Mouse (Mus musculus): Measurements from ENCODE around the gene Abhd12. TPM values are rescaled to one million over a fixed set of nuclear protein-coding genes. Genes with fewer than 3 reads are reported as not detected.

Abhd12 gene
- polyA plus RNA-seq, 1 experiment from 2014 or later = 60.1 TPM

DNA sequence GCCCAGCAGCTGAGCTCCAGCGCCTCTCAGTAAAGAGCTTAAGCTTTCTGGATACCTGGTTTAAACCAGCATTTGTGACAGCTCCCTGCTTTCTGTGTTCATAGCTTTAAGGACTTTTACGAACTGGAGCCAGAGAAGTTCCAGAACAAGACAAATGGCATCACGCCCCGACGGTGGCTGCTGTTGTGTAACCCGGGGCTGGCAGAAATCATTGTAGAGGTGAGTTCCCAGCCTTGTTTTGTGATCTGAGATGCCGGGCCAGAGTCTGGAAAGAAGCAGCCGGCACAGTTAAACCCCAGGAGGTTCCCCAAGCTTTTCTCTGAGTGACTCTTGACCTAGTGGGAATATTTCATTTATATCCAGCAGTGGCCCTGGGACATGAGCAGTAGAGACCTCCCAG lies 85.8 kb downstream of the Abhd12 start:
- H3K4me1 ChIP-seq = no peaks in the 10 kb centered on the region
- H3K4me3 ChIP-seq (replicated peaks) = no peak overlapping the region
- no peak overlapping the region for H3K27ac ChIP-seq
- WGBS = 93% methylated on average over 8 of the region's 8 CpGs
- ATAC-seq (ENCODE audit: low FRiP score) = no peak
- H3K9me3 ChIP-seq = no peaks in the 10 kb centered on the region
- no peaks in the 10 kb centered on the region for H3K27me3 ChIP-seq
- no peak overlapping the region for H3K9ac ChIP-seq
- no peak overlapping the region for H3K4me2 ChIP-seq
- H3K36me3 ChIP-seq (replicated peaks) = peaks cover 87% of the 10 kb centered on the region

DNA sequence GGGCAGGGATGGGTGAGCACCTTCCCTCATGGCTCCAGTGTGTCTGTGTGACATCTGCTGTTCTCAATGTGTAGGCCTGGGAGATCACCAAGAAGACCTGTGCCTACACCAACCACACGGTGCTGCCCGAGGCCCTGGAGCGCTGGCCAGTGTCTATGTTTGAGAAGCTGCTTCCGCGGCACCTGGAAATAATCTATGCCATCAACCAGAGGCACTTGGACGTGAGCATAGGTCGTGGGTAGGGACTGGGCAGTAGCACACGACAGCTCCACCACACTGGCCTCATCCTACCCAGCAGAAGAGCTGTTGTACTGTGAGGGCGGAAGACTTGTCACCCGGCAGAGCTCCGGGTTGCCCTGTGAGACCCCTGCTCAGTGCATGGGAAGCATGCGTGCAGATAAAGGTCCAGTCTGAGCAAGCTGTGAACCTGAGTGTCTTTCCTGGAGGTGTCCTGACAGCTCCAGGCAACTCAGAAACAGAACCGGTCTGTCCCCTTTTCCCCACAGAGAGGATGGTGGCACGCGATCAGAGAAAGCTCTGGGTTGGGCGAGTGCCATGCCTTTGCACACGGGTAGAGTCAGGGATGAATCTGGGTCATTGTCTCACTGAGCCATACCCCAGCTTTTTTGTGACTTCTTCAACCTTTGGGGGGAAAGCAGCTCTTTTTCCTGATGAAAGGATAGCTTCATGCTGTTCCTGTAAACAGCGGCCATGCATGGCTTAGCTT lies 87.7 kb downstream of the Abhd12 start:
- H3K4me2 ChIP-seq = no peak overlapping the region
- H3K4me1 ChIP-seq = no peaks in the 10 kb centered on the region
- no peak overlapping the region for H3K9ac ChIP-seq
- H3K9me3 ChIP-seq = no peaks in the 10 kb centered on the region
- no peak overlapping the region for H3K27ac ChIP-seq
- no peaks in the 10 kb centered on the region for H3K27me3 ChIP-seq
- no peak overlapping the region for H3K4me3 ChIP-seq (replicated peaks)
- no peak for ATAC-seq (ENCODE audit: low FRiP score)
- 94% methylated on average over 18 of the region's 18 CpGs for WGBS
- H3K36me3 ChIP-seq (replicated peaks) = peaks cover 93% of the 10 kb centered on the region

DNA sequence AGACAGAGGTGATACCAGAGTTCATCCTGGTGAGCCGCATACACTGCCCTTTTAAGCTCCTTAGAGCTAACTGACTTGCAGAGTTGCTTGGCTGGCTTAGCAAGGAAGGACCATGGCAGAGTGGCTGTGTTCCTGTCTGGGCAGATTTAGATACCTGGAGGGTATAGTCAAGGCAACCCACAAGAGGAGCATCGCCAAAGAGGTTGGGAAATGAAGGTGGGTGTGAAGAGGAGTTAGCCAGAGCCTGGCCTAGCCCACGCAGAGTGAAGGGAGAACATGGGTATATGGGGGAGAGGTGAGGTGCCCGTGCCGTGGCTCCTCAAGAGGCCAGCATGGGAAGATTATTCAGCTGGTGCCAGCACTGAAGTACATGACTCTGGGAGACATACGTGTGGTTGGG lies 91.7 kb downstream of the Abhd12 start:
- H3K4me3 ChIP-seq (replicated peaks) = no peak overlapping the region
- no peaks in the 10 kb centered on the region for H3K4me1 ChIP-seq
- no peak overlapping the region for H3K9ac ChIP-seq
- ATAC-seq (ENCODE audit: low FRiP score) = no peak
- WGBS = 96% methylated on average over 6 of the region's 6 CpGs
- H3K27me3 ChIP-seq = no peaks in the 10 kb centered on the region
- H3K27ac ChIP-seq = no peak overlapping the region
- no peaks in the 10 kb centered on the region for H3K9me3 ChIP-seq
- no peak overlapping the region for H3K4me2 ChIP-seq
- peaks cover 92% of the 10 kb centered on the region for H3K36me3 ChIP-seq (replicated peaks)

DNA sequence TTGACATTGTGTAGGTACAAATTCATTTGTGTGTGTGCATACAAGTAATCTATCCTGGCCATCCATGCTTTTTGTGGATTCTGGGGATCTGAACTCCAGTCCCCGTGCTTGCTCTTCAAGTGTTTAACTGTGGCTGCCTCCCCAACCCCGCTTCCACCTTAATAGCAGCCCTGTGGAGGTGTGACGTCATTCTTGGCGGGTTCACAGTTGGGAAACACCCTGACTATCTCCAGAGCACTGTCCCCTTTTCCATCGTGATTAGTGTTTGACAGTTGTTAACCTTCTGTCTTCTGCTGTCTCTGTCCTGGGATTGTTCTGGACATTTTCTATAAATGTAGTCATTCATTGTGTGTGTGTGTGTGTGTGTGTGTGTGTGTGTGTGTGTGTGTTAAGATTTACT lies 93.9 kb downstream of the Abhd12 start:
- Histone ChIP-seq H3K4me3 (replicated peaks) (no peak overlapping the region), H3K4me1 (no peaks in the 10 kb centered on the region), H3K27me3 (no peaks in the 10 kb centered on the region), H3K9me3 (no peaks in the 10 kb centered on the region), H3K4me2 (no peak overlapping the region), H3K27ac (no peak overlapping the region), H3K9ac (no peak overlapping the region), H3K36me3 (replicated peaks) (peaks cover 80% of the 10 kb centered on the region)
- 92% methylated on average over 5 of the region's 5 CpGs for WGBS
- no peak for ATAC-seq (ENCODE audit: low FRiP score)

DNA sequence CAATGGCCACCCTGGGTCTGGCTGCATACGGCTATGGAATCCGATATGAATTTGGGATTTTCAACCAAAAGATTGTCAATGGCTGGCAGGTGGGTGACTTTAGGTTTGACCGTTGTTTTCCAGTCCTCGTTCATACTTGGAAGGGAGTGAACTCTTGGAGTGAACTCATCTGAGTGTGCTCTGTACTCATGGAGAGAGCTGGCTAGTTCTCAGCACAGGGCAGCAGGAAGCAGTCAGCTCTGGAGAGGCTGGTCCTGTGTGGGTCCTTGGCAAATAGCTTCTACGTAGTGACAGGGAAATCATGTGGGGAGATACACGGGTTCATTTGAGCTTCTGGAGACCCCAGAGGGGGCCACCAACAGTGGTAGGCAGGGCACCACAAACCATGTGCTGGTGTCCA lies 95.7 kb downstream of the Abhd12 start:
- H3K27ac ChIP-seq = no peak overlapping the region
- no peak overlapping the region for H3K4me3 ChIP-seq (replicated peaks)
- H3K9me3 ChIP-seq = no peaks in the 10 kb centered on the region
- no peak overlapping the region for H3K9ac ChIP-seq
- no peak overlapping the region for H3K4me2 ChIP-seq
- no peak for ATAC-seq (ENCODE audit: low FRiP score)
- no peaks in the 10 kb centered on the region for H3K4me1 ChIP-seq
- WGBS = 92% methylated on average over 6 of the region's 6 CpGs
- peaks cover 77% of the 10 kb centered on the region for H3K36me3 ChIP-seq (replicated peaks)
- H3K27me3 ChIP-seq = no peaks in the 10 kb centered on the region

DNA sequence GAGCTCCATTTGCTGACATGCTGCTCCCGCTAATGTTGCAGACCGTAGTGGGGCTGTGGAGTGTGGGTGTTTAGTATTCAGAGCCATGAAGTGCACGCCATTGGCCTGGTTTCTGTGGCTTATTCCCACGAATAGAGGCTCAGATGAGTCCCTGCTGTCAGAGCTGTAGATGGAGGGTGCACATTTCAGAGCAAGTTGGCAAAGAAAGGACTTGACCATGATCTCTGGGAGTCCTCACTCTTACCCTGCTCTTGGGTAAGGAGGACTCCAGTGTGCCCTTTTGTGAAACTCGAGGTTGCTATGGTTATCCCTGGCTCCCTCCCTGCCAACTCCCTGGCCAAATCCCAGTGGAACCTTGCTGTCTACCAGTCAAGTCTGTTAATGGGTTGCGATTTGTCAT lies 96.2 kb downstream of the Abhd12 start:
- H3K9me3 ChIP-seq = no peaks in the 10 kb centered on the region
- peaks cover 77% of the 10 kb centered on the region for H3K36me3 ChIP-seq (replicated peaks)
- ATAC-seq (ENCODE audit: low FRiP score) = no peak
- WGBS = 78% methylated on average over 6 of the region's 6 CpGs
- H3K9ac ChIP-seq = no peak overlapping the region
- no peak overlapping the region for H3K4me3 ChIP-seq (replicated peaks)
- H3K27ac ChIP-seq = no peak overlapping the region
- H3K27me3 ChIP-seq = no peaks in the 10 kb centered on the region
- H3K4me1 ChIP-seq = no peaks in the 10 kb centered on the region
- no peak overlapping the region for H3K4me2 ChIP-seq

DNA sequence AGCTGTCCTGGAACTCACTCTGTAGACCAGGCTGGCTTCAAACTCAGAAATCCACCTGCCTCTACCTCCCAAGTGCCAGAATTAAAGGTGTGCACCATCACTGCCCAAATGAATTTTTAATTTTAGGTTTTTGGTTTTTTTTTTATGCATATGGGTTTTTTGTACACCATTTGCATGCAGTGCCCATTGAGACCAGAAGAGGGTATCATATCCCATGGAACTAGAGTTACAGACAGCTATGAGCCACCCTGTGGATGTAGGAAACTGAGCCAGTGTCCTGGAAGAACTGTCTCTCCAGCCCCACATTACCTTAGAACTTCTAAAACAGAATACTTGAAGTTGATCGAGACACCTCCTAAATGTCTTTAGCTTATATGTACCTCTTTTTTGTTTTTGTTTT lies 101.5 kb downstream of the Abhd12 start:
- Histone ChIP-seq H3K9ac (no peak overlapping the region), H3K4me1 (no peaks in the 10 kb centered on the region), H3K4me3 (replicated peaks) (no peak overlapping the region), H3K9me3 (no peaks in the 10 kb centered on the region), H3K4me2 (no peak overlapping the region), H3K27ac (no peak overlapping the region), H3K27me3 (no peaks in the 10 kb centered on the region), H3K36me3 (replicated peaks) (peaks cover 56% of the 10 kb centered on the region)
- WGBS = 88% methylated on average over 1 of the region's 1 CpGs
- ATAC-seq (ENCODE audit: low FRiP score) = no peak

DNA sequence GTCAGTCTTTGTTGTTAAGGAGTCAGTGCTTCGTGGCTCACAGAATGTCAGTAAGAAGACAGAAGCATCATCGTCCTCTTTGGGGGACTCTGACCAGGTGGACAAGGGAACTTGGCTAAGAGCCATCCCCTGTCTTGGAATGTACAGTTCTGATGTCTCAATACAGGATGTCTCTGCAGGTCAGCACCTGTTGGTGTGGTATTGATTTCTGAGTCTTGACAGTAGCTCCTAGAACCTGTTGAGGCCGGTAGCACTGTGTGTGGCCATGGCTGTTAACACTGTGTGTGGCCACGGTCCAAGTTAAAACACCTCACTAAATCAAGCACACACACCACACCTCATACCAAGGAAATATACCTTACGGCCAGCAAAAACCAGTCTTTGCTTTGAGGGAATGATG lies 103.9 kb downstream of the Abhd12 start:
- Histone ChIP-seq H3K27me3 (no peaks in the 10 kb centered on the region), H3K4me3 (replicated peaks) (no peak overlapping the region), H3K27ac (no peak overlapping the region), H3K4me1 (no peaks in the 10 kb centered on the region), H3K36me3 (replicated peaks) (peaks cover 61% of the 10 kb centered on the region), H3K9ac (no peak overlapping the region), H3K9me3 (no peaks in the 10 kb centered on the region), H3K4me2 (no peak overlapping the region)
- 90% methylated on average over 5 of the region's 5 CpGs for WGBS
- no peak for ATAC-seq (ENCODE audit: low FRiP score)

DNA sequence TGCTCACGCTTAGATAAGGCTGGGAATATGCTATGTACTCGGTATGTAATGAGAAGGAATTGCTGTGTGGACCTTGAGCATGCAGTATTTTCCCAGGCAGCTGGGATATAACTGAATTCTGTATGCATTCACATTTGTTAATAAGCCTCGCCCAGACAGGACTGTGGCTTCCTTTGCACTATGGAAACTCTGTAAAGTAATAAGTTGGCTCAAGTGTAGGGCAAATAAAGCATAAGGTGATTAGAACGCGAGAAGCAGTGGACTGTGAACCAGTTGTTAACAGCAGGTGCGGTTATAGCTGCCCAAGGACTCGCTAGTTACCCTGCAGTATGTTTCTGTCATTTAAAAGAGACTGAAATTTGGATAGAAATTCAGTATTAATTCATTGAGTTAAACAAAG lies 106.5 kb downstream of the Abhd12 start:
- whole genome bisulfite sequencing = 90% methylated on average over 7 of the region's 7 CpGs
- peaks cover 58% of the 10 kb centered on the region for H3K36me3 ChIP-seq (replicated peaks)

DNA sequence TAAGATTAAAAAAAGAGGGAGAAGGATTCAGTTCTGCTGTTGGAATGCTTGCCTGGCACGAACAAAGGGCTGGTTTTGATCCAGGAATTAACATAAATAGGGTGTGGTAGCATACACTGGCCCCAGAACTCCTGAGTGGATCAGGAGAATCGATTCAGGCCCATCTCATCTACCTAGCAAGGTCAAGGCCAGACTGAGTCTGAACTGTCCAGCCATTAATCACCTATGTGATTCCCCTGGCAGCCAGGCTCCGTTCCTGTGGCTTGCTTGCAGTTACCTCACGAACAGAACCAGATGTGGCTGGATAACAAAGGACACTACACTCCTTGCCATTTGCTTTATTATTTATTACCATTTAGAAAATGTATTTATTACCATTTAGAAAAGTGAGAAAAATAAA lies 111.2 kb downstream of the Abhd12 start:
- Histone ChIP-seq H3K4me1 (peaks cover 13% of the 10 kb centered on the region), H3K9ac (no peak overlapping the region), H3K9me3 (no peaks in the 10 kb centered on the region), H3K4me2 (no peak overlapping the region), H3K36me3 (replicated peaks) (peaks cover 39% of the 10 kb centered on the region), H3K27me3 (no peaks in the 10 kb centered on the region), H3K27ac (no peak overlapping the region), H3K4me3 (replicated peaks) (no peak overlapping the region)
- WGBS = 92% methylated on average over 4 of the region's 4 CpGs
- no peak for ATAC-seq (ENCODE audit: low FRiP score)

More for the DNA sequence above, 106.5 kb downstream of the Abhd12 start:
- Histone ChIP-seq H3K4me3 (replicated peaks) (no peak overlapping the region), H3K27ac (no peak overlapping the region), H3K4me1 (no peaks in the 10 kb centered on the region), H3K27me3 (no peaks in the 10 kb centered on the region), H3K4me2 (no peak overlapping the region), H3K9ac (no peak overlapping the region), H3K9me3 (no peaks in the 10 kb centered on the region)
- no peak for ATAC-seq (ENCODE audit: low FRiP score)

DNA sequence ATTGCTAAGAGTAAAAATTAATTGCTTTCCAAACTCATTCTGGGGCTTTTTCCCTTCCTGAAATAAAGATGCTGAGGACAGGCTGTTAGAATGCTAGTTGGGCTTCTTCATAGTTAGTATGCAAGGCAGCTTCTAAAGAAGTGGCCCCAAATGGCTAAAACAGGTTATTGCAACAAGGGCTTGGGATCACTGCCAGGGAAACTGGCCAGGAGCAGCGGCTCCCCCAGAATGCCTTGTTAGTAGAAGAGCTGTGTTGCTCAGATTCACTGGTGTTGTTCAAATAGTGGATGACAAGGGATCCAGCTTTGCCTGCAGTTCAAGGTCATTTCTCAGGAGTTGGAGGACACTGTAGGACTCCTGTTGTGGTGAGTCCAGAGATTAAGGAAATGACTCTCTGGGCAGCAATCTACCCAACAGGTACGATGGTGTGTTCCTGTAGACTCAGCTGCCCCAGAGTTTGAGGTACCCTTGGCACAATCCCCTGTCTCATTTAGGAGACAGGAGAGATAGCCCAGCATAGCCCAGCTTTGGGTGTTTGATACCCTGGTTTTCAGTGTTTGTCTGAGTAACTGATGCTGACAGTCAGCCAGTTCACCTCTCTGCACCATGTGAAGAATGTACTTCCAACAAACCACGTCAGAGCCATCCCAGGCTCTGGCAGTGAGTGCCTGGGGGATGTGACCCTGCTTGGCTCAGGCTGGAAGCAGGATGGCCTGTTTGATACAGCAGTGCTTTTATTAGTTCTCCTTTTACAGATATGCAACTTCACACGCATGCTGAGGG lies 115.6 kb downstream of the Abhd12 start:
- no peak for ATAC-seq (ENCODE audit: low FRiP score)
- no peak overlapping the region for H3K4me3 ChIP-seq (replicated peaks)
- 69% methylated on average over 4 of the region's 4 CpGs for WGBS

DNA sequence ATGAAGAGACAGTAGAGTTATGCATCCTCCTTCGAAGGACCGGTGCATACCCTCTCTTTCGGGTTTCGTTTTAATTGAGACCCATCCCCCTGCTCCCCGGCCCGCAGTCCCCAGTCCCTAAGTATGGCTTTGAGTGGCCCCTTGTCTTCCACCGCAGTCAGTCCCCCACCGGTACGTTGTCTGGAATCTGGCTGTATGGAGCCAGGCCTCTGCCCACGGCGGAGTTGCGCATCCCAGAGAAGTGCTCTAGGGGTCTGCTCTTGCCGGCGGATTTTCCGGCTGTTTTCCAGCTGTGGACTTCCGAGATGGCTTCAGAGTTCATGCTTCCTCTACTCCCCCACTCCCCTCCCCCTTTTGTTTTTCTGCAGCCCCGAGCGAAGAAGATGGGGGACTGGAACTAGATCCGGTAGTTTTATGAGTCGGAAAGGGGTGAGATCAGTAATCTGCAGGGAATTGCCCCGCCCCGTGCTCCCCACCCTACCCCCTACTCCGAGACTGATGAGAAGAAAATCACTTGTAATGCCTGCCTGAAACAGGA lies 117.2 kb downstream of the Abhd12 start:
- WGBS = under 1% methylated on average over 22 of the region's 23 CpGs
- ATAC-seq (ENCODE audit: low FRiP score) = peak; percentile 18

More for the DNA sequence above, 115.6 kb downstream of the Abhd12 start:
- Histone ChIP-seq H3K9me3 (no peaks in the 10 kb centered on the region), H3K4me2 (peak overlapping the region; percentile 22), H3K27me3 (0 out of 2 replicates have a peak, but pooled peaks cover 12% of the 10 kb centered on the region), H3K4me1 (peaks cover 28% of the 10 kb centered on the region), H3K27ac (no peak overlapping the region; the same call in 1 of the 2 replicates), H3K36me3 (replicated peaks) (peaks cover 11% of the 10 kb centered on the region), H3K9ac (no peak overlapping the region)

More for the DNA sequence above, 117.2 kb downstream of the Abhd12 start:
- Histone ChIP-seq H3K4me3 (replicated peaks) (peak overlapping the region; percentile 67), H3K36me3 (replicated peaks) (peaks cover 4% of the 10 kb centered on the region), H3K9me3 (no peaks in the 10 kb centered on the region), H3K4me1 (peaks cover 26% of the 10 kb centered on the region), H3K27me3 (0 out of 2 replicates have a peak, but pooled peaks cover 14% of the 10 kb centered on the region), H3K4me2 (peak overlapping the region; percentile 89), H3K9ac (peak overlapping the region; percentile 78), H3K27ac (no peak overlapping the region)

Measured in forebrain, embryonic 12.5 days (tissue).